Mouse (Mus musculus): ENCODE measurements at regions not wholly inside any gene's neighbourhood (a gene's known extent, or its start where the extent isn't known, plus 50 kb on each side); places are given as distances from the start of the nearest gene placed in this dataset.

- TF ChIP-seq CTCF (IDR thresholded peaks at IDR 0.05): no peak
- Histone ChIP-seq H3K4me3 (ENCODE audit: low read depth, low read length) (no peak overlapping the region), H3K4me2 (ENCODE audit: low read depth, low read length, poor library complexity, severe bottlenecking) (no peak overlapping the region), H3K36me3 (ENCODE audit: insufficient read depth, low read length) (no peaks in the 10 kb centered on the region), H3K9ac (replicated peaks; ENCODE audit: low read length, poor library complexity, severe bottlenecking) (no peak overlapping the region), H3K9me3 (ENCODE audit: low read length) (no peaks in the 10 kb centered on the region), H3K4me1 (ENCODE audit: insufficient read depth, low read length) (no peaks in the 10 kb centered on the region), H3K27ac (ENCODE audit: low read depth, low read length) (no peak overlapping the region), H3K27me3 (ENCODE audit: insufficient read depth, low read length) (no peaks in the 10 kb centered on the region)
- DNase-seq (ENCODE audit: low spot score) (no peak), ATAC-seq (ENCODE audit: low FRiP score) (no peak)
Observed at GRCm38 (mm10) chr15:67355334-67355733, 854.6 kb upstream of the Lrrc6 start.

DNA sequence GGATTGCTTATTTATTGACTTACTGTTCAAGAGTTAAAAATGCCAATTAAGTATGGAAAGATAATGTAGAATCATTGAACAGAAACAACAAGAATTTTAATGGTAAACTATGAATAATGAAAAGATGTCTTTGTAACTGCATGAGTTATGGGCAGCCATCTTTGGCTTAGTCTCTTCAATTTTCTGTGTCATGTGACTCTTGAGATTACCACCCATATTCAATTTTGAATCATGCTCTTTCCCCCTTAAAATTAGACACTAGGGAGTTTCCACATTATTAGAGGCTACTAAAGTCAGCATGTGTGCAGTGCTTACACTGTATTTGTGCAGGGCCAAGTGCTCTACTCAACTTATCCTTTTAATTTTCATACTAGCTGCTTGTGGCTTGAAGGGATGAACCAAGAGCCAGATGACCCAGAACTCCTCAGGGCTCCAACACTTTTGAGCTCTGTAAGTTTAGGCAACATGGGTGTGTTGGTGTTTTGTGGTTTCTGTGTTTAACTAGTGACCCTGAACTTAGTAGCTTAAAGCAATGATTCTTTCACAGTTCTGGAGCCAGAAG lies 854.0 kb upstream of the Lrrc6 start:
- ATAC-seq (ENCODE audit: low FRiP score) (no peak), DNase-seq (ENCODE audit: low spot score) (no peak)
- H3K27me3 ChIP-seq (ENCODE audit: insufficient read depth, low read length): no peaks in the 10 kb centered on the region
- H3K9ac ChIP-seq (replicated peaks; ENCODE audit: low read length, poor library complexity, severe bottlenecking): no peak overlapping the region
- H3K36me3 ChIP-seq (ENCODE audit: insufficient read depth, low read length): no peaks in the 10 kb centered on the region
- H3K4me3 ChIP-seq (ENCODE audit: low read depth, low read length): no peak overlapping the region
- no peak overlapping the region for H3K4me2 ChIP-seq (ENCODE audit: low read depth, low read length, poor library complexity, severe bottlenecking)
- no peak for TF ChIP-seq CTCF (IDR thresholded peaks at IDR 0.05)
- no peaks in the 10 kb centered on the region for H3K4me1 ChIP-seq (ENCODE audit: insufficient read depth, low read length)
- H3K27ac ChIP-seq (ENCODE audit: low read depth, low read length): no peak overlapping the region
- H3K9me3 ChIP-seq (ENCODE audit: low read length): no peaks in the 10 kb centered on the region

- Histone ChIP-seq H3K4me3 (ENCODE audit: low read depth, low read length) (no peak overlapping the region), H3K27me3 (ENCODE audit: insufficient read depth, low read length) (no peaks in the 10 kb centered on the region), H3K27ac (ENCODE audit: low read depth, low read length) (no peak overlapping the region), H3K36me3 (ENCODE audit: insufficient read depth, low read length) (no peaks in the 10 kb centered on the region), H3K9me3 (ENCODE audit: low read length) (no peaks in the 10 kb centered on the region), H3K9ac (replicated peaks; ENCODE audit: low read length, poor library complexity, severe bottlenecking) (no peak overlapping the region), H3K4me2 (ENCODE audit: low read depth, low read length, poor library complexity, severe bottlenecking) (no peak overlapping the region), H3K4me1 (ENCODE audit: insufficient read depth, low read length) (no peaks in the 10 kb centered on the region)
- no peak for TF ChIP-seq CTCF (IDR thresholded peaks at IDR 0.05)
- WGBS: 82% methylated on average over 4 of the region's 4 CpGs
- DNase-seq (ENCODE audit: low spot score) (no peak), ATAC-seq (ENCODE audit: low FRiP score) (no peak)
Observed at GRCm38 (mm10) chr15:67349501-67349900, 848.8 kb upstream of the Lrrc6 start.

GRCm38 (mm10) chr15:67345179-67346148 lies 844.8 kb upstream of the Lrrc6 start:
- WGBS: 84% methylated on average over 7 of the region's 7 CpGs
- H3K4me1 ChIP-seq (ENCODE audit: insufficient read depth, low read length): no peaks in the 10 kb centered on the region

GRCm38 (mm10) chr15:67342050-67342449 lies 841.3 kb upstream of the Lrrc6 start:
- H3K9me3 ChIP-seq (ENCODE audit: low read length): no peaks in the 10 kb centered on the region
- no peaks in the 10 kb centered on the region for H3K36me3 ChIP-seq (ENCODE audit: insufficient read depth, low read length)
- H3K4me3 ChIP-seq (ENCODE audit: low read depth, low read length): no peak overlapping the region
- no peaks in the 10 kb centered on the region for H3K4me1 ChIP-seq (ENCODE audit: insufficient read depth, low read length)
- no peak for DNase-seq (ENCODE audit: low spot score)
- H3K27me3 ChIP-seq (ENCODE audit: insufficient read depth, low read length): no peaks in the 10 kb centered on the region
- H3K4me2 ChIP-seq (ENCODE audit: low read depth, low read length, poor library complexity, severe bottlenecking): no peak overlapping the region
- no peak for TF ChIP-seq CTCF (IDR thresholded peaks at IDR 0.05)
- no peak for ATAC-seq (ENCODE audit: low FRiP score)
- no peak overlapping the region for H3K9ac ChIP-seq (replicated peaks; ENCODE audit: low read length, poor library complexity, severe bottlenecking)
- 81% methylated on average over 3 of the region's 3 CpGs for WGBS
- H3K27ac ChIP-seq (ENCODE audit: low read depth, low read length): no peak overlapping the region

More at GRCm38 (mm10) chr15:67345179-67346148, 844.8 kb upstream of the Lrrc6 start:
- Histone ChIP-seq H3K36me3 (ENCODE audit: insufficient read depth, low read length) (no peaks in the 10 kb centered on the region), H3K27ac (ENCODE audit: low read depth, low read length) (no peak overlapping the region), H3K9ac (replicated peaks; ENCODE audit: low read length, poor library complexity, severe bottlenecking) (no peak overlapping the region), H3K27me3 (ENCODE audit: insufficient read depth, low read length) (no peaks in the 10 kb centered on the region), H3K4me3 (ENCODE audit: low read depth, low read length) (no peak overlapping the region), H3K9me3 (ENCODE audit: low read length) (no peaks in the 10 kb centered on the region), H3K4me2 (ENCODE audit: low read depth, low read length, poor library complexity, severe bottlenecking) (no peak overlapping the region)
- ATAC-seq (ENCODE audit: low FRiP score) (no peak), DNase-seq (ENCODE audit: low spot score) (no peak)
- TF ChIP-seq CTCF (IDR thresholded peaks at IDR 0.05): no peak

DNA sequence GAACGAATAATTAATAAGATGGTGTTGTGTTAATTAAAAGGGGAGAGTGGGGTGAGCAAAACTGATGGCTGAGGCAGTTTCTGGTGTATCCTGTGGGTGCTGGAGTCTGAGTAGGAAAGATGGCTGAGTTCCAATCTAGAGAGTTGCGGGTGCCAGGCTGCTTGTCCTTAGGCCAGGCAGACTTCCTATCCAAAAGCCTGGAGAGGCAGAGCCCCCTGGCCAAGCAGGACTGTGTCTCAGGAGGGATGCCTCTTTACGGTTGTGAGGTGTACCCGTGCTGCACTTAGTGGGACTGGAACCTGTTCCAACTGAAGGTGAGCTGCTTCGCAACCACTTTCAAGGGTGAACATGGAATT lies 836.3 kb upstream of the Lrrc6 start:
- Histone ChIP-seq H3K27me3 (ENCODE audit: insufficient read depth, low read length) (no peaks in the 10 kb centered on the region), H3K36me3 (ENCODE audit: insufficient read depth, low read length) (no peaks in the 10 kb centered on the region), H3K9ac (replicated peaks; ENCODE audit: low read length, poor library complexity, severe bottlenecking) (no peak overlapping the region), H3K27ac (ENCODE audit: low read depth, low read length) (no peak overlapping the region), H3K4me1 (ENCODE audit: insufficient read depth, low read length) (no peaks in the 10 kb centered on the region), H3K4me2 (ENCODE audit: low read depth, low read length, poor library complexity, severe bottlenecking) (no peak overlapping the region), H3K9me3 (ENCODE audit: low read length) (no peaks in the 10 kb centered on the region), H3K4me3 (ENCODE audit: low read depth, low read length) (no peak overlapping the region)
- TF ChIP-seq CTCF (IDR thresholded peaks at IDR 0.05): no peak
- 84% methylated on average over 5 of the region's 5 CpGs for WGBS
- DNase-seq (ENCODE audit: low spot score): no peak
- no peak for ATAC-seq (ENCODE audit: low FRiP score)

Data from midbrain, postnatal 0 days (tissue).